Mouse (Mus musculus): ENCODE results near the gene Taar7a.

The Taar7a gene

GRCm38 (mm10) chr10:23993381-23993780, at the start of gene Taar7a:
Gene Taar7a, minus strand, starts transcription at chr10:23993481.
- DNase-seq, result no peak

- no peak for DNase-seq
Measured at GRCm38 (mm10) chr10:24040120-24040869, 47.0 kb upstream of the Taar7a start.

GRCm38 (mm10) chr10:24037314-24037713, 44.0 kb upstream of the Taar7a start, which contains the start of gene Taar7e:
Gene Taar7e, plus strand, starts transcription at chr10:24037614.
- no peak for DNase-seq

DNA sequence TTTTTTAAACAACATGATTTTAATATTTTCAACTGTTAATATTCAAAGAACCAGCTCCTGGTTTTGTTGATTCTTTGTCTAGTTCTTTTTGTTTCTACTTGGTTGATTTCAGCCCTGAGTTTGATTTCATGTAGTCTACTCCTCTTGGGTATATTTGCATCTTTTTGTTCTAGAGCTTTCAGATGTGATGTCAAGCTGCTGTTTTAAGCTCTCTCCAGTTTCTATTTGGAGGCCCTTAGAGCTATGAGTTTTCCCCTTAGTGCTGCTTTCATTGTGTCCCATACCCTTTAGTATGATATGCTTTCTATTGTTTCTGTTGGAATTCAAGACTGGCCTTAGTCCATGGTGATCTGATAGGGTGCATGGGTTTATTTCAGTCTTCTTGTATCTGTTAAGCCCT, 38.1 kb upstream of the Taar7a start:
- no peak for DNase-seq

- no peak for DNase-seq
Measured at GRCm38 (mm10) chr10:24026922-24027321, 33.6 kb upstream of the Taar7a start, which contains the start of gene Taar7d. Gene Taar7d, plus strand, starts transcription at chr10:24027222.

DNA sequence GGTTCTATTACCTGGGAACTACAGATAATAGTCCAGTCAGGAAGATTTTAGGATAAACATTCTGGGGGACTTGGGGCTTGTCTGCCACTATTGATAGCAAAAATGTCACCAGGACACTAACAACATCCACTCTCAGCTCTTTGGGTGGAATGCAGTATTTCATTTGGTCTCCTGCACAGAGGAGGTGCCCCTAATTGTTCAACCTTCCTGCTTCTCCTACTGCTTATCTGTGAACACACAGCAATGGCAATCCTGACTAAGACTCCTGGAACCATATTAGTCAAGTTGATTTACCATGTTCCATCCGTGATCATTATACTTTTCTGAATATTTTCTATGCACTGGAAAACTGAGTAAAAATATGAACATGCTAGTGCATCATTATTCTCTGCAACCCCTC, 14.9 kb upstream of the Taar7a start:
- no peak for DNase-seq

DNA sequence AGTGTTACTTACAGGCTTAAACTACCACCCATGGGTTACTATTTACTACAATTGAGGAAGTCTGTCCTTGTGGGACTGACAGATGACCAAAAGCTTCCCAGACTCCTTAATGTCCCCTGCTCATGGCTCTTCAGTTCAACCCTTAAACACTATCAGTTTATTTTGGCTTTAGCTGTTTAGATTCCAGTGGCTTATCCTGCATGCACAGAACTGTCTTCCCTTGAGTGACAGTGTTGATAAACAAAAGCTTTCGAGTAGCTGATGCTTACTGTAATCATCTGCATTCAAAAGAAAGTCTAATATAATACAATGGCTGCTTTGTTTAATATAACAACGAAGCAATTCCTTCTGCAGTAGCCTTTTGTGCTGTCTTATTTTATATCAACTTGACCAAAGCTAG, 13.8 kb upstream of the Taar7a start:
- no peak for DNase-seq

GRCm38 (mm10) chr10:24006442-24006841, 13.2 kb upstream of the Taar7a start:
- no peak for DNase-seq

DNA sequence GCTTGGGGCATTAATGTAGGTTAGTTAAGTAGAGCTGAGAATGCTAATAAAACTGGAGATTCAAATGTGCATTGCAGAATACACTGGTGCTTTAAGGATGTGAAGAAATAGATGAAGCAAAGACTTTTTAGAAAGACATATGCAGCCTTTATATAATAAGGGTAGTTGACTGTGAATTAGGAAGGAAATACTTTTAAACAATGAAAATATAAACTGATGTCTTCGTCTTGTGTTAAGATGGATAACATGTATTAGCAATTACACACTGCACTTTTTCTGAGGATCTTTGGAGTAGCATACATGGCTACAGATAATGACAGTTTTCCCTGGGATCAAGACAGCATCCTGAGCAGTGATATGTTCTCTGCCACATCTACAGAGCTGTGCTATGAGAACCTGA, 6.4 kb upstream of the Taar7a start, which contains the start of gene Taar7b:
Gene Taar7b, plus strand, starts transcription at position 301 of the 400 bp plus-strand sequence.
- no peak for DNase-seq

DNA sequence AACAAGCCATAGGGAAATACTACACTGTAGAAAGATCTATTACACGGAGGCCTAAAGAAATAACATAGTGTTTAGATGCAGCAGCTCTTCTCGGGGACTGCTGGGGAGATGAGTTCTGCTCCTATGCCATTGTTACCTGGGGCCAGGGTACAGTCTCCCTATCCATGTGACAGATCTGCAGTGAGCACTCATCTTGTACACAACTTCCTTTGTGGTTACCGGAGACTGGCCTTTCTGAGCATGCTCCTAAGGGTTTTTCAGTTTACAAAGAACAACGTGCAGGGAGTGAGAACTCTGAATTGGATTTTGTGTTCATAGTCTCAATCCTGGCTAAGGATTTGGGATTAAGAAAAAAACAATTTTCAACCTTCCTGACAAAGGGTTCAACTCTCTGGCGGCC, 6.9 kb downstream of the Taar7a start:
- no peak for DNase-seq

DNA sequence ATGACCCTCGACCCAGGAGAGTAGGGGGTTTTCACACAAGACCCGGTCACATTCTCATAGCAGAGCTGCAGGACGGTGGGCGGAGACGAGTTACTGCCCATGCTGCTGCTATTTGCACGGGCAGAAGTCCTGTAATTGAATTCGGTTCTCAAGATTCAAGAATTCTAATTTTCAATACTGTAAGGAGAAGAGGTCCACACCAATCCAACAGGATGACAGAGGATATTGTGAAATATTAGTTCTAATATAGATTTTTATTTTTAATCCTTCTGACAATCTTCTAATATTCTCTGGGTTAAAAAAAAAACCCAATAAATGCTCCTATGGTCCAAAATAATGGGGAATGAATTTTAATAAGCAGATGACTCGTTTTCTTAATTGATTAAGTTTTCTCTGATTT, 7.7 kb downstream of the Taar7a start, which contains the start of gene Taar6:
Gene Taar6, minus strand, starts transcription at position 101 of the 400 bp plus-strand sequence.
- DNase-seq, result no peak

GRCm38 (mm10) chr10:23978901-23979705, 14.2 kb downstream of the Taar7a start:
- peak; percentile 75 for DNase-seq

GRCm38 (mm10) chr10:23977958-23978357, 15.3 kb downstream of the Taar7a start:
- DNase-seq, result no peak

- no peak for DNase-seq
Measured at GRCm38 (mm10) chr10:23971256-23971655, 22.0 kb downstream of the Taar7a start.

DNA sequence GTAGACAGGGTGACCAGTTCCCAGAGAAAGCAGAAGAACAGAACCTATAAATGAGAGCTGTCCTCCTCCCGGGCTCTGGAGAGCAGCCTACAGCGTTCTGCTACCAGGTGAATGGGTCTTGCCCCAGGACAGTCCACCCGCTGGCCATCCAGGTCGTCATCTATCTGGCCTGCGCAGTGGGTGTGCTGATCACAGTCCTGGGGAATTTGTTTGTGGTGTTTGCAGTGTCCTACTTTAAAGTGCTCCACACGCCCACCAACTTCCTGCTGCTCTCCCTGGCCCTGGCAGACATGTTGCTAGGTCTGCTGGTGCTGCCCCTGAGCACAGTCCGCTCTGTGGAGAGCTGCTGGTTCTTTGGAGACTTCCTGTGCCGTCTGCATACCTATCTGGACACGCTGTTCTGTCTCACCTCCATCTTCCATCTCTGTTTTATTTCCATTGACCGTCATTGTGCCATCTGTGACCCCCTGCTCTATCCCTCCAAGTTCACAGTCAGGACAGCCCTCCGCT, 22.6 kb downstream of the Taar7a start, which contains the start of gene Taar5:
Gene Taar5, plus strand, starts transcription at position 51 of the 510 bp plus-strand sequence.
- DNase-seq, result no peak

DNA sequence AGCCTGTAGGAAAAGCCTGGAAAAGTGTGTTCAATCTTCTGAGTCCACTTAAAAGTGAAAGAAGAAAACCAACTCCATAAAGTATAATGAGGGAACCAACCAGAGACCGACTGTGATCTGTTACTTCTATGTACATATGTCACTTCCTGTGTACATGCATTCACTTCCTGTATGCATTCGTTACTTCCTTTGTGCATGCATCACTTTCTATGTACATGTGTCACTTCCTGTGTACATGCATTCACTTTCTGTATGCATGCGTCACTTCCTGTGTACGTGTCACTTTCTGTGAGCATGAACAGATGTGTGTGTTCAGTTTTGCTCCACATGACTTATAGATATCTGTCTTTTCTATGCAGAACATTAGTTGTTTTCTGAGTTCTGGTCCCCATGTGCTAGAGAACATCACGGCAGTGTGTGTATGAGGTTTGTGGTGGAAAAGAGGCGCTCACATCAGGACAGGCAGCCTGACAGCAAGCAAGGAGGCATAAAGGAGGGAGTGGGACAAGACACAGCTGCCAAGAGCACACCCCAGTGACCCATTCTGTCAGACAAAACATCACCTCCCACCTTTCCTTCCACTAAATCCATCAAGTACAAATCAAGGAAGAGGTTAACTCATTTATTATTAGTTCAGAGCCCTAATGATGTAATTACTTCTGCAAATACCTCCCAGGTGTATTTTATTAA, 28.2 kb downstream of the Taar7a start:
- DNase-seq, result no peak

DNA sequence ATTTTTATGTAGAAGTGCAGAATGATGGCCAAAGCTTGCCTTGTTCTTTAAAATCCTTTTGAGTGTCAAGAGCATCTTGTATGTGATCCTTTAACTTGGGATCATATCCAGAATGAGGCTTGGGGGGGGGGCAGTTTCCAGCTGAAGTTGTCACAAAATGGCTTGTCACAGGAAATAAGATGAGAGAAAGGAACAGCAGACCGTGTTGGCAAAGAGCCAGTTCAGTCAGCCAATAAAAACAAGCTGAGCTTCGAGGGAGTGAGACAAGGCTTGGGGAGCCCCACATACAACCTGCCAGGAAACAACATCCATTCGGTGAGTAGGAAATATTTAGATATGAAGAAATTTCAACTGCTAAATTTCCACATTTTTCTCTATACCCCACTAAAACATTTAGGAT, 29.8 kb downstream of the Taar7a start:
- DNase-seq, result no peak

GRCm38 (mm10) chr10:23960444-23960915, 32.8 kb downstream of the Taar7a start, which contains the start of gene Taar4:
Gene Taar4, plus strand, starts transcription at chr10:23960494.
- no peak for DNase-seq

DNA sequence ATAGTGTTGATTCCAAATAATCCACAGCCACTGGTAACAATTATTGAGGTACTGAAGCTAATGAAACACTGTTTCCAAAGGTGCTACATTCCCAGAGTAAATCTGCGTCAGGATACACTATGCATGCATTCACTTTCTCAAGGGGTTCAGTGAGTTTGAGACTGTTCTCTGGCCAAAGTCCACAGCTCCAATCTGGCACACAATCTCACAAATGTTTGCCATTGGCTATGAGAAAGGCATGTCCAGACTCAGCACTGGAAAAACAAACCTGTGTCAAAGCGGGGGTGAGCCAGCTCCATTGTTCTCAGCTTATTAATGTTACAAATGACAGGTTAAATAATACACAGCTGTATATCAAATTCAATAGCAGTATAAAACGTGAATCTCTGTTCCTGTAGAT, 34.2 kb downstream of the Taar7a start:
- DNase-seq, result no peak

DNA sequence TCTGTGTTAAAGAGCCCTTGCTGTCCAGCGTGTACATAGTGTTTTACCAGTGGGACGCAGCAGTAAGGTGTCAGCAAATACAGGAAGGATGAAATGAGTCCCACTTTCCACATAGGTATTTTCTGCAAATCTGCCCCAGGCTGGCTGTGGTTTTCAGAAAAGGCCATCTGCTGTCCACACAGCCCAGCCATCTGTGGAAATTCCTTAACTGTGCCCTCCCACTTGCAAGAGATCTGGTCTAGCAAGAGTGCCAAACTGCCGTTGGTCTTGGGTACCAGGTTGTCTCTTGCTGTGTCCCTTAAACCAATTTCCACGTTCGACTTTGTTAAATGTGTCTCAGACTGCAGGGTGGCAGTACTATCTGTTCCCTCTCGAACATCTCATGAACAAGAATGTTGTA, 41.6 kb downstream of the Taar7a start:
- no peak for DNase-seq

DNA sequence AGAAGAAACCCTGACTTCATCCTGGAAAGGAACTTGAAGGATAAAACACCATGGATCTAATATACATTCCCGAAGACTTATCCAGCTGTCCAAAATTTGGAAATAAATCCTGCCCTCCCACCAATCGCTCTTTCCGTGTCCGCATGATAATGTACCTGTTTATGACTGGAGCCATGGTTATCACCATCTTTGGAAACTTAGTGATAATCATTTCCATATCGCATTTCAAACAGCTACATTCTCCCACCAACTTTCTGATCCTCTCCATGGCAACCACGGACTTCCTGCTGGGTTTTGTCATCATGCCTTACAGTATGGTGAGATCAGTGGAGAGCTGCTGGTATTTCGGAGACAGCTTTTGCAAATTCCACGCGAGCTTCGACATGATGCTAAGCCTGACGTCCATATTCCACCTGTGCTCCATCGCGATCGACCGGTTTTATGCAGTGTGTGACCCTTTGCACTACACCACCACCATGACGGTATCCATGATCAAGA, 43.7 kb downstream of the Taar7a start, which contains the start of gene Taar3:
Gene Taar3, plus strand, starts transcription at position 51 of the 498 bp plus-strand sequence.
- DNase-seq, result no peak

- no peak for DNase-seq
Measured at GRCm38 (mm10) chr10:23948026-23948425, 45.3 kb downstream of the Taar7a start.

Measured in right cerebral cortex, postnatal 14 days (tissue).